Mouse (Mus musculus): ENCODE data around the gene Fam120c.
A peak's percentile ranks its signal among the peaks of the same experiment; 100 is the strongest.

The Fam120c gene

DNA sequence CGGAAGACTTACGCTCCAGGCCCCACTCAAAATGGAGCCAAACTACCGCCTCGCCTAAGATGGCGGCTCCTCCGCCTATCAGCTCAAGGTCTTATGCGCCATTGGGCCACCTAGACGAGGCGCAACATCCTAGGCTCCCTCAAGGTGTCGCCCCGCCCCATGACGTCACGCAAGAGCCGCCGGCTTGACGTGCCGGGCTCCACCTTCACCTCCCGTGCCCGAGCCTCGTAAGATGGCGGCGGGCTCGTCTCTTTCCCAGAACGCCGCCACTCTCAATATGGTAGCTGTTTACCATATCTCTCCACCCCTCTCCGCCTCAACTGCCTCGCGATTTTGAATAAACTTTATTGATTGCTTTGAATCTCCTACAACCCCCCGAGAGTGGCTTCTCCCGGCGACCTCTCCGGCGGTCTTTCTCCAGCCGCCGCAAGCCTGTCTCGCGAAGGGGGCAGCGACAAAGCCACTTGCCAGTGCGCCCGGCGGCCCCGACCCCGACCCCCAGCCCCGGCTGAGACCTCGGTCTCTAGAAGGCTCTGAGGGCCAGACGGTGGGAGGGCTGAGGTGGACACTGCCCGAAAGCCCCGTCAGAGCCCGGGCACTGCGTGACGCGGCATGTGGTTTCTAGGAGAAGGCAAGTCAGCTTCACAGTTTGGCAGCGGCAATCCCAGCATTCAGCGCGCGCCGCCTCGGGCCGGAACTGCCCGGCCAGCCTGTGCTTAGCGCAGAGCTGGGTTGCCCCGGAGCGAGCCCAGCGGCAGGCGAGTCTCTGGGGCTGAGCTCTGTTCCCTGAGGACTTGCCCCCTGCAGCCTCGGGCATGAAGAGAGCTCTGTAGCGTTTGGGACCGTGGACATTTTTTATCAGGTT is 176.7 kb downstream of the Fam120c start, which contains the start of gene Phf8:
Phf8 (plus strand) TSS at position 215 of the 865 bp plus-strand sequence.
- peak; percentile 96 for DNase-seq (ENCODE audit: low spot score)

All from adipocyte (in vitro differentiated cells).